Mouse (Mus musculus) layer of hippocampus, postnatal 36 days (tissue): ENCODE data around the gene Retsat. TPM values are rescaled to one million over a fixed set of nuclear protein-coding genes. Genes with fewer than 3 reads are reported as not detected.

Experiments
- total RNA-seq, 2 experiments: library from RNA; stranded (reverse); gene quantifications; 2 replicates each; pipeline ENCODE4 v1.2.3; 2021

The Retsat gene
- total RNA-seq, 2 experiments from 2014 or later = 54.3 to 55.6 TPM

Other genes with a start within 250 kb of the Retsat start
- 10 to 100 TPM in 1 of 2 experiments, 1 to 10 TPM in 1; 8.1 to 10.5 TPM for gene Tmem150a, start 243.0 kb upstream of the Retsat start, total RNA-seq
- gene Rnf181, start 231.5 kb upstream of the Retsat start, total RNA-seq = 10 to 100 TPM; 77.6 to 85.2 TPM
- gene Vamp5, start 218.0 kb upstream of the Retsat start, total RNA-seq = 1 to 10 TPM; 4.4 to 5.3 TPM
- 10 to 100 TPM; 14.7 to 17.3 TPM for gene Vamp8, start 207.8 kb upstream of the Retsat start, total RNA-seq
- 10 to 100 TPM; 22.6 to 24.0 TPM for gene Ggcx, start 184.2 kb upstream of the Retsat start, total RNA-seq
- gene Mat2a, start 158.9 kb upstream of the Retsat start, total RNA-seq = 100 to 1,000 TPM; 186 to 194 TPM
- under 1 TPM; 0.40 to 0.45 TPM for gene Sh2d6, start 76.8 kb upstream of the Retsat start, total RNA-seq
- gene Capg, start 54.1 kb upstream of the Retsat start, total RNA-seq = 1 to 10 TPM; 2.3 to 2.9 TPM
- 10 to 100 TPM; 20.3 to 22.3 TPM for gene Elmod3, start 62 bp upstream of the Retsat start, total RNA-seq
- gene Tgoln1, start 18.5 kb downstream of the Retsat start, total RNA-seq = 10 to 100 TPM; 88.8 to 91.6 TPM
- 1 to 10 TPM; 2.9 to 3.6 TPM for gene Tcf7l1, start 190.8 kb downstream of the Retsat start, total RNA-seq